15 mouse cellular contexts compared by ENCODE assay signal in genomic region chr2:143709249-143709648, GRCm38 (mm10).
DNase-seq lines count a peak whose midpoint lies in the region; ATAC-seq and TF ChIP-seq lines count a peak whose summit lies in the region.
"Had no signal": no experiment of that assay in that cellular context is flagged by ENCODE, and none has a peak within 500 bp of the region (broad histone marks: within the 10 kb centered on the region; RNA-seq: fewer than 3 reads in every experiment).

No protein-coding gene starts in this region.

- H3K27me3 ChIP-seq in liver, embryonic 14.5 days (ENCODE audit: control insufficient read depth, insufficient read depth, low read length), result no peaks in the 10 kb centered on the region
- H3K27me3 ChIP-seq in liver, embryonic 11.5 days (replicated peaks; ENCODE audit: control insufficient read depth, insufficient read depth, low read length), result no peaks in the 10 kb centered on the region
- H3K27me3 ChIP-seq: hindbrain, embryonic 13.5 days; liver, embryonic 15.5 days; midbrain, embryonic 13.5 days; neural tube, embryonic 13.5 days had no signal

- H3K4me2 ChIP-seq in liver, embryonic 14.5 days (ENCODE audit: low read depth), result no peak overlapping the region
- H3K4me2 ChIP-seq in liver, embryonic 11.5 days, result no peak overlapping the region
- H3K4me2 ChIP-seq: hindbrain, embryonic 13.5 days; liver, embryonic 15.5 days; midbrain, embryonic 13.5 days; neural tube, embryonic 13.5 days had no signal

- no peaks in the 10 kb centered on the region for H3K9me3 ChIP-seq in liver, embryonic 14.5 days (ENCODE audit: control insufficient read depth, low read length)
- no peaks in the 10 kb centered on the region for H3K9me3 ChIP-seq in liver, embryonic 11.5 days (ENCODE audit: control insufficient read depth, low read length)
- H3K9me3 ChIP-seq: hindbrain, embryonic 13.5 days; liver, embryonic 15.5 days; midbrain, embryonic 13.5 days; neural tube, embryonic 13.5 days had no signal

- no peak overlapping the region for H3K27ac ChIP-seq in liver, embryonic 14.5 days
- no peak overlapping the region for H3K27ac ChIP-seq in liver, embryonic 11.5 days (ENCODE audit: low read depth, low read length)
- H3K27ac ChIP-seq: hindbrain, embryonic 13.5 days; liver, embryonic 15.5 days; midbrain, embryonic 13.5 days; neural tube, embryonic 13.5 days had no signal

- peak; percentile 1 for DNase-seq in heart, adult 11 months
- no peak for DNase-seq in heart, adult 8-10 months (ENCODE audit: low spot score)
- no peak for DNase-seq in liver, embryonic 14.5 days (ENCODE audit: low read depth in 3 of 3, low spot score in 3 of 3)
- no peak for DNase-seq in liver, embryonic 11.5 days (ENCODE audit: low spot score)
- peak; percentile 36 for DNase-seq in R1 (ENCODE audit: low read depth, low spot score)
- peak; percentile 30 for DNase-seq in retina, postnatal 1 day
- DNase-seq: adrenal gland, adult 2 months; cerebellum, postnatal 36 days; lung, postnatal 4 days; spleen, adult 18-20 months had no signal

- no peaks in the 10 kb centered on the region for H3K36me3 ChIP-seq in liver, embryonic 14.5 days (replicated peaks; ENCODE audit: control insufficient read depth, insufficient read depth, low read depth)
- H3K36me3 ChIP-seq in liver, embryonic 11.5 days (ENCODE audit: control insufficient read depth, insufficient read depth, low read length), result no peaks in the 10 kb centered on the region
- H3K36me3 ChIP-seq: hindbrain, embryonic 13.5 days; liver, embryonic 15.5 days; midbrain, embryonic 13.5 days; neural tube, embryonic 13.5 days had no signal

- TF ChIP-seq CTCF in liver, embryonic 14.5 days (IDR thresholded peaks at IDR 0.05; ENCODE audit: low read depth), result 0 out of 2 replicates have a peak, but pooled peaks have one; percentile 4

- H3K4me3 ChIP-seq in liver, embryonic 14.5 days (ENCODE audit: insufficient read depth in 1 of 2, low read depth in 2 of 2, low read length in 2 of 2), result no peak overlapping the region
- H3K4me3 ChIP-seq in liver, embryonic 11.5 days (ENCODE audit: low read depth, low read length), result no peak overlapping the region
- H3K4me3 ChIP-seq: hindbrain, embryonic 13.5 days; liver, embryonic 15.5 days; midbrain, embryonic 13.5 days; neural tube, embryonic 13.5 days had no signal

- ATAC-seq in liver, embryonic 14.5 days (ENCODE audit: insufficient read depth), result no peak
- ATAC-seq in liver, embryonic 11.5 days (replicated peaks; ENCODE audit: low FRiP score), result no peak
- ATAC-seq in erythroblast, adult 5-6 weeks (replicated peaks; ENCODE audit: low FRiP score, poor library complexity, severe bottlenecking), result no peak
- ATAC-seq: midbrain, embryonic 13.5 days had no signal

- no peak for TF ChIP-seq EP300 in liver, embryonic 14.5 days (IDR thresholded peaks at IDR 0.05; ENCODE audit: low read depth)

- H3K9ac ChIP-seq in liver, embryonic 14.5 days (replicated peaks), result no peak overlapping the region
- no peak overlapping the region for H3K9ac ChIP-seq in liver, embryonic 11.5 days (ENCODE audit: low read depth, low read length)
- H3K9ac ChIP-seq: hindbrain, embryonic 13.5 days; liver, embryonic 15.5 days; midbrain, embryonic 13.5 days; neural tube, embryonic 13.5 days had no signal

- 16% methylated on average over 4 of the region's 4 CpGs for WGBS in liver, embryonic 14.5 days (ENCODE audit: insufficient replicate concordance)
- 19% methylated on average over 4 of the region's 4 CpGs for WGBS in liver, embryonic 11.5 days

- H3K4me1 ChIP-seq in liver, embryonic 14.5 days (replicated peaks; ENCODE audit: control insufficient read depth in 2 of 2, insufficient read depth in 2 of 2, low read length in 1 of 2), result no peaks in the 10 kb centered on the region
- no peaks in the 10 kb centered on the region for H3K4me1 ChIP-seq in liver, embryonic 11.5 days (replicated peaks; ENCODE audit: control insufficient read depth, insufficient read depth, low read length)
- H3K4me1 ChIP-seq: liver, embryonic 15.5 days had no signal

Comparison
In these comparisons a context has a peak if more than half of its experiments do, and no peak if none do; other contexts are left out.
1. DNase-seq: peak in heart, adult 11 months (single experiment), R1 (single experiment) and retina, postnatal 1 day (single experiment); none in heart, adult 8-10 months (single experiment), liver, embryonic 14.5 days (0 of 3) and liver, embryonic 11.5 days (single experiment).